Mouse (Mus musculus) limb, embryonic 12.5 days (tissue): ENCODE data around the gene Pon3. TPM values are rescaled to one million over a fixed set of nuclear protein-coding genes. Genes with fewer than 3 reads are reported as not detected.
A peak's percentile ranks its signal among the peaks of the same experiment; 100 is the strongest.

Source experiments
- ATAC-seq: fragments of 200-750 bp; cut with Nextera tagmentation; 2 replicates; pipeline ENCODE4 v1.8.0; 2017; ENCODE audit warnings: low read depth, moderate TSS enrichment; ENCODE audit not compliant: insufficient number of reproducible peaks, insufficient read depth, low FRiP score, low TSS enrichment
- H3K27ac ChIP-seq: fragments of 300-500 bp; sonication (generic); 2 replicates; pipeline ENCODE4 v1.5.1; 2016; ENCODE audit warnings: mild to moderate bottlenecking, moderate library complexity
- H3K27me3 ChIP-seq: fragments of 300-500 bp; sonication (generic); 2 replicates; pipeline ENCODE4 v1.6.1; 2016; ENCODE audit warnings: mild to moderate bottlenecking, moderate library complexity
- H3K36me3 ChIP-seq: fragments of 300-500 bp; sonication (generic); 2 replicates; pipeline ENCODE4 v1.6.1; 2016; ENCODE audit warnings: mild to moderate bottlenecking, moderate library complexity
- H3K4me1 ChIP-seq: fragments of 300-500 bp; sonication (generic); replicated peaks from 2 replicates; pipeline ENCODE4 v1.6.1; 2016
- H3K4me2 ChIP-seq: fragments of 300-500 bp; sonication (generic); 2 replicates; pipeline ENCODE4 v1.6.1; 2016; ENCODE audit warnings: mild to moderate bottlenecking, moderate library complexity
- H3K4me3 ChIP-seq: fragments of 300-500 bp; sonication (generic); replicated peaks from 2 replicates; pipeline ENCODE4 v1.5.1; 2016; ENCODE audit warnings: mild to moderate bottlenecking
- H3K9ac ChIP-seq: fragments of 300-500 bp; sonication (generic); replicated peaks from 2 replicates; pipeline ENCODE4 v1.6.1; 2016; ENCODE audit warnings: mild to moderate bottlenecking, moderate library complexity
- H3K9me3 ChIP-seq: fragments of 300-500 bp; sonication (generic); 2 replicates; pipeline ENCODE4 v1.6.1; 2016; ENCODE audit warnings: mild to moderate bottlenecking, moderate library complexity
- WGBS: fragments of 180-500 bp; shearing (Covaris S2); methylation state at CpG from one replicate; pipeline ENCODE4 v1.1.7; 2016; 5-methylcytosine and 5-hydroxymethylcytosine counted together
- polyA plus RNA-seq: library from polyadenylated mRNA; unstranded; fragments of >200 nt; fragmentation: Nextera tagmentation; extraction: Ambion mirVana; gene quantifications from 2 replicates; pipeline ENCODE4 v1.2.1, GENCODE M21; 2016

The Pon3 gene
- polyA plus RNA-seq, 1 experiment from 2014 or later: 6.9 TPM

DNA sequence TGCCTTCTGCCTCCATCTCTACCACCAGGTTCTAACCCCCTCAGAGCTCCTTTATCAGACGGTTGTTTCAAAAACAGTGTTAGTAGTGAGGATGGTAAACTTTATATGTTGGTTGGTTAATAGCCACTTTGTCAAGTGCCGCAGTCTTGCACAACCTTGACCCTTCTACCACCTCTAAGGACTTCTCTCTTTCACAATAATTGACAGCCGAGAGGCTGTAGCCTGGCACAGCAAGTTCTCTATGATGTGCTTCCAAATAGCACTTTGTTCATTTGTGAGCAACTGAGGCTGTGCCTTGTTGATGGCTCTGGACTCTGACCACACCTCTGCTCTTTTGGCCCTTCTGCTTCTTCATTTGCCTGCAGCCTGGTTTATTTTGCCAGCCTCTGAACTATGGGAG lies 56.2 kb downstream of the Pon3 start:
- Histone ChIP-seq H3K27ac (no peak overlapping the region), H3K27me3 (no peaks in the 10 kb centered on the region), H3K4me2 (no peak overlapping the region), H3K4me1 (no peaks in the 10 kb centered on the region), H3K9me3 (0 out of 2 replicates have a peak, but pooled peaks cover 4% of the 10 kb centered on the region), H3K9ac (no peak overlapping the region), H3K36me3 (no peaks in the 10 kb centered on the region), H3K4me3 (no peak overlapping the region)
- WGBS: 81% methylated on average over 3 of the region's 3 CpGs
- no peak for ATAC-seq

- Histone ChIP-seq H3K4me3 (no peak overlapping the region), H3K4me1 (no peaks in the 10 kb centered on the region), H3K4me2 (no peak overlapping the region), H3K9me3 (0 out of 2 replicates have a peak, but pooled peaks cover 4% of the 10 kb centered on the region), H3K27me3 (no peaks in the 10 kb centered on the region), H3K9ac (no peak overlapping the region), H3K36me3 (no peaks in the 10 kb centered on the region), H3K27ac (no peak overlapping the region)
- ATAC-seq: no peak
- 87% methylated on average over 8 of the region's 8 CpGs for WGBS
Observed at GRCm38 (mm10) chr6:5199376-5199905, 56.6 kb downstream of the Pon3 start.

- Histone ChIP-seq H3K9ac (no peak overlapping the region), H3K4me1 (peaks cover 4% of the 10 kb centered on the region), H3K27me3 (no peaks in the 10 kb centered on the region), H3K4me3 (no peak overlapping the region), H3K4me2 (no peak overlapping the region), H3K9me3 (0 out of 2 replicates have a peak, but pooled peaks cover 4% of the 10 kb centered on the region), H3K36me3 (no peaks in the 10 kb centered on the region), H3K27ac (no peak overlapping the region)
- no peak for ATAC-seq
- WGBS: 89% methylated on average over 5 of the region's 5 CpGs
Observed at GRCm38 (mm10) chr6:5198590-5198989, 57.5 kb downstream of the Pon3 start.

GRCm38 (mm10) chr6:5193693-5194092 lies 62.4 kb downstream of the Pon3 start, which contains the start of gene Pon1:
Gene Pon1, minus strand, starts transcription at chr6:5193946.
- H3K4me1 ChIP-seq: peaks cover 8% of the 10 kb centered on the region
- ATAC-seq: 0 out of 2 replicates have a peak, but pooled peaks have one; percentile 29
- no peak within 1 kb of the TSS for H3K9ac ChIP-seq
- 0 out of 2 replicates have a peak, but pooled peaks cover 4% of the 10 kb centered on the region for H3K9me3 ChIP-seq
- 37% methylated on average over 5 of the region's 5 CpGs for WGBS
- H3K4me2 ChIP-seq: no peak within 1 kb of the TSS
- H3K27ac ChIP-seq: no peak within 1 kb of the TSS
- H3K4me3 ChIP-seq: no peak within 1 kb of the TSS
- no peaks in the 10 kb centered on the region for H3K36me3 ChIP-seq
- H3K27me3 ChIP-seq: no peaks in the 10 kb centered on the region

GRCm38 (mm10) chr6:5190761-5191160 lies 65.3 kb downstream of the Pon3 start:
- H3K9me3 ChIP-seq: no peaks in the 10 kb centered on the region
- no peak for ATAC-seq
- H3K4me2 ChIP-seq: no peak overlapping the region
- no peaks in the 10 kb centered on the region for H3K36me3 ChIP-seq
- H3K27me3 ChIP-seq: no peaks in the 10 kb centered on the region
- no peak overlapping the region for H3K27ac ChIP-seq
- H3K9ac ChIP-seq: no peak overlapping the region
- 85% methylated on average over 4 of the region's 4 CpGs for WGBS
- no peak overlapping the region for H3K4me3 ChIP-seq
- H3K4me1 ChIP-seq: peaks cover 11% of the 10 kb centered on the region

DNA sequence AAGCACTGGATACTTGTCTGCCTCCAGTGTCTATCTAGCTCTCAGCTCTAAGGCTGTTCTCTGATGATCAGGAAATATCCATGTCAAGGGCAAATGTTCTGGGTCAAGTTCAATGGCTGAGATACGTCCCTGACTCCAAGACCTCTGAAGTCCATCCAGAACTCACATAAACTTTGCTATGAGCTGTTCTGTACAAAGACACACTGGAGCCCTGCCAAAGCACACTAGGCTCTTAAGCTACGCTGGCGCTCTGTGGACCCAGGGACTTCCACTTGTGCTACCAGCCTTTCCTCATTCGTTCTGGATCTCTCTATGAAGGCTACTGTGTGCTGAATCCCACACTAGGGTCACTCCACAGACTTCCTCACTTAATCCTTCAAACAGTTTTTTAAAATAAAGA lies 66.6 kb downstream of the Pon3 start:
- H3K9ac ChIP-seq: no peak overlapping the region

GRCm38 (mm10) chr6:5188938-5189337 lies 67.1 kb downstream of the Pon3 start:
- no peaks in the 10 kb centered on the region for H3K27me3 ChIP-seq
- no peak for ATAC-seq
- H3K4me3 ChIP-seq: no peak overlapping the region
- H3K9me3 ChIP-seq: no peaks in the 10 kb centered on the region
- no peak overlapping the region for H3K27ac ChIP-seq
- no peak overlapping the region for H3K9ac ChIP-seq
- peaks cover 11% of the 10 kb centered on the region for H3K4me1 ChIP-seq
- no peak overlapping the region for H3K4me2 ChIP-seq
- 69% methylated on average over 6 of the region's 6 CpGs for WGBS
- no peaks in the 10 kb centered on the region for H3K36me3 ChIP-seq

More for the DNA sequence above, 66.6 kb downstream of the Pon3 start:
- Histone ChIP-seq H3K27ac (no peak overlapping the region), H3K27me3 (no peaks in the 10 kb centered on the region), H3K4me3 (no peak overlapping the region), H3K4me2 (no peak overlapping the region), H3K4me1 (peaks cover 11% of the 10 kb centered on the region), H3K36me3 (no peaks in the 10 kb centered on the region), H3K9me3 (no peaks in the 10 kb centered on the region)
- no peak for ATAC-seq
- WGBS: 76% methylated on average over 4 of the region's 4 CpGs

- WGBS: 76% methylated on average over 5 of the region's 5 CpGs
Observed at GRCm38 (mm10) chr6:5188036-5188435, 68.0 kb downstream of the Pon3 start.

DNA sequence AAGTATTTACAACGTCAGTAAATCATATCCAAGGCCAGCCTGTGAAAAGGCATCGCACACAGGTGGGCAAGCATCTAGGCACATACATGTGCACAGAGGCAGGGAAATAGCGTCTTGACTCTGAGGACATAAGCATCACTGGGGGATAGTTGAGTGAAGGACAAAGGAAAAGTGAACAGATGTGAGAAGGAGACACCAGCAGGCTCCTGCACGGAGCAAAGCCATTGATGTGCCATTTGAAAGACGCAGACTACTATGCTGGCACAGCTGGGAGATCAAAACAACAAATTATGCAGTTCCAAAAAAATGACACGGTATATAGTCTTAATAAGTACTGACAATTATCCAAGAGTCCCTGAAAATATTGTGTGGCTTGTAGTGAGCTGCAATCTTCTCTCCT lies 68.5 kb downstream of the Pon3 start:
- Histone ChIP-seq H3K9ac (no peak overlapping the region), H3K27ac (no peak overlapping the region), H3K27me3 (no peaks in the 10 kb centered on the region), H3K9me3 (no peaks in the 10 kb centered on the region), H3K4me3 (no peak overlapping the region), H3K4me2 (no peak overlapping the region), H3K4me1 (0 out of 2 replicates have a peak, but pooled peaks cover 4% of the 10 kb centered on the region), H3K36me3 (no peaks in the 10 kb centered on the region)
- 65% methylated on average over 6 of the region's 6 CpGs for WGBS
- ATAC-seq: no peak

More at GRCm38 (mm10) chr6:5188036-5188435, 68.0 kb downstream of the Pon3 start:
- ATAC-seq: no peak
- Histone ChIP-seq H3K36me3 (no peaks in the 10 kb centered on the region), H3K4me3 (no peak overlapping the region), H3K27me3 (no peaks in the 10 kb centered on the region), H3K4me1 (0 out of 2 replicates have a peak, but pooled peaks cover 4% of the 10 kb centered on the region), H3K9ac (no peak overlapping the region), H3K4me2 (no peak overlapping the region), H3K27ac (no peak overlapping the region), H3K9me3 (no peaks in the 10 kb centered on the region)

DNA sequence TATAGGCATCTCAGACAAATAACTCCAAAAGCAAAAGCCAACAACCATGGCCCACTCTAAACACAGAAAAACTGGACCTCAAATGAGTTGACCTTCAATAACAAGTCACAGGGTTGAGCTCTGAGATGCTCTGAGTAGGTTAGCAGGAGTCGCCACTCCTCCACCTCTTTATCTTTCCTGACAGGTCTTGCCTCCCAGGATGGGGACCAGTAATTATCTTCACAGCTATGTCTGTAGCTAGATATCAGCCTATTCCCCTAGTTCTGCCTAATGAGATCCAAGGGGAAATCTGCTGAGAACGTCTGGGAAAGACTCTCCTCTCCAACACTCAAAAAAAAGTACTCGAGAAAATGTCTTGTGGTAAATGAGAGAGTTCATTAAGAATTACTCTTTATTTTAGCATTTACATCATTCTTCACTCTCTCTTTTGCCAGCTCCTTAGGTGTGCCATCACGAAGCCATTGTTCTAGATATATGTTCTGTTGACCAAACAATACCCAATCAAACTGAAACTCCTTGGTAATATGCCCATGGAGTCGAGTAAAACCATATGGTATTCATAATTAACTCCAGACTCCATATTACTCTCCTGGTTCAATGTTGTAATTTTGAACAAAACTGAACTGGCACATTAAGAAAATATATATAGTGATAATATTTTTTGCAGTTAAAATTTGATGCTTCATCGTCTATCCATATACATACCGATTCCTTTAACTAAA lies 69.7 kb downstream of the Pon3 start:
- Histone ChIP-seq H3K36me3 (no peaks in the 10 kb centered on the region), H3K4me1 (0 out of 2 replicates have a peak, but pooled peaks cover 4% of the 10 kb centered on the region), H3K27me3 (no peaks in the 10 kb centered on the region), H3K9ac (no peak overlapping the region), H3K4me3 (no peak overlapping the region), H3K9me3 (no peaks in the 10 kb centered on the region), H3K27ac (no peak overlapping the region), H3K4me2 (no peak overlapping the region)
- no peak for ATAC-seq
- WGBS: 45% methylated on average over 7 of the region's 7 CpGs

DNA sequence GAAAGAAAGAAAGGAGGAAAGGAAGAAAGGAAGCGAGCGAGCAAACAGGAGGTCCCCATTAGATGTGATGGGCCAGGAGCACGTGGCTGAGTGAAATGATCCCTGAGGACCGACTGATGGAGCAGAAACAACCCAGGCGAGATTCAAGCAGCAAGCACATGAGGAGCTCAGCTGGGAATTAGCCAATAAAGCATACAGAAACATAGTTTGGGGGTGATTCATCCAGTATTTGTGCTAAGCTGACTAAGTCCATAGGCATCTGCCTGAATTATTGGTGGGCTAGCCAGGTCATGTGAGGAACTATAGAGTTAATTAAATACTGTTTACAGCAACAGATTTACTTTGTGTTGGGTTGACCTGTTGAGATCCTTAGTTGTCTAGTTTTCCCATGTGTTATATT lies 75.4 kb downstream of the Pon3 start:
- no peak overlapping the region for H3K4me2 ChIP-seq
- no peak overlapping the region for H3K27ac ChIP-seq
- no peaks in the 10 kb centered on the region for H3K9me3 ChIP-seq
- H3K36me3 ChIP-seq: no peaks in the 10 kb centered on the region
- peaks cover 22% of the 10 kb centered on the region for H3K4me1 ChIP-seq
- no peak overlapping the region for H3K9ac ChIP-seq
- no peak overlapping the region for H3K4me3 ChIP-seq
- no peak for ATAC-seq
- H3K27me3 ChIP-seq: no peaks in the 10 kb centered on the region
- 73% methylated on average over 5 of the region's 5 CpGs for WGBS
